Mouse (Mus musculus) embryo, embryonic 11.5 days (tissue): ENCODE data around the gene Gm49673.
"Not testable (repeated sequence)": the region's sequence is repeated elsewhere in the genome, so short reads cannot be mapped to it uniquely, and the experiment has no call there.

Source experiments
- DNase-seq: peaks from one replicate; pipeline ENCODE4 v3.0.0-alpha.2; 2012; ENCODE audit warnings: low read depth, low spot score

Gene Gm49673

GRCm38 (mm10) chr17:8147439-8148316 is at the start of gene Gm49673, which contains the start of gene Rnaset2a:
TSS of gene Gm49673 (minus strand) at chr17:8147788.
TSS of gene Rnaset2a (minus strand) at chr17:8148097.
- DNase-seq: not testable (repeated sequence)

- no peak for DNase-seq
Measured at GRCm38 (mm10) chr17:8195685-8196376, 48.2 kb upstream of the Gm49673 start.

GRCm38 (mm10) chr17:8193678-8194077 is 46.1 kb upstream of the Gm49673 start:
- no peak for DNase-seq

GRCm38 (mm10) chr17:8184217-8184616 is 36.6 kb upstream of the Gm49673 start:
- no peak for DNase-seq

- DNase-seq: no peak
Measured at GRCm38 (mm10) chr17:8183815-8184214, 36.2 kb upstream of the Gm49673 start.

- no peak for DNase-seq
Measured at GRCm38 (mm10) chr17:8177090-8177489, 29.5 kb upstream of the Gm49673 start.

GRCm38 (mm10) chr17:8171081-8171480 is 23.5 kb upstream of the Gm49673 start:
- no peak for DNase-seq

- DNase-seq: no peak
Measured at GRCm38 (mm10) chr17:8170331-8170730, 22.7 kb upstream of the Gm49673 start.

- not testable (repeated sequence) for DNase-seq
Measured at GRCm38 (mm10) chr17:8167436-8167835, 19.8 kb upstream of the Gm49673 start.

- not testable (repeated sequence) for DNase-seq
Measured at GRCm38 (mm10) chr17:8166454-8166853, 18.9 kb upstream of the Gm49673 start.

- not testable (repeated sequence) for DNase-seq
Measured at GRCm38 (mm10) chr17:8165977-8166376, 18.4 kb upstream of the Gm49673 start.

- not testable (repeated sequence) for DNase-seq
Measured at GRCm38 (mm10) chr17:8165608-8165945, 18.0 kb upstream of the Gm49673 start.

- not testable (repeated sequence) for DNase-seq
Measured at GRCm38 (mm10) chr17:8164701-8165607, 17.4 kb upstream of the Gm49673 start, which contains the start of gene Fgfr1op. TSS of gene Fgfr1op (plus strand) at chr17:8165501.

- DNase-seq: not testable (repeated sequence)
Measured at GRCm38 (mm10) chr17:8160969-8161368, 13.4 kb upstream of the Gm49673 start.

GRCm38 (mm10) chr17:8158627-8159026 is 11.0 kb upstream of the Gm49673 start:
- DNase-seq: not testable (repeated sequence)

- DNase-seq: not testable (repeated sequence)
Measured at GRCm38 (mm10) chr17:8155982-8156381, 8.4 kb upstream of the Gm49673 start.

GRCm38 (mm10) chr17:8155010-8155409 is 7.4 kb upstream of the Gm49673 start:
- DNase-seq: not testable (repeated sequence)

GRCm38 (mm10) chr17:8146931-8147330 is 657 bp downstream of the Gm49673 start:
- DNase-seq: not testable (repeated sequence)

- not testable (repeated sequence) for DNase-seq
Measured at GRCm38 (mm10) chr17:8143802-8144673, 3.5 kb downstream of the Gm49673 start.

- DNase-seq: not testable (repeated sequence)
Measured at GRCm38 (mm10) chr17:8140210-8140609, 7.4 kb downstream of the Gm49673 start.
